Mouse (Mus musculus) lung, postnatal 0 days (tissue): ENCODE measurements around the gene Slc25a25. TPM values are rescaled to one million over a fixed set of nuclear protein-coding genes. Genes with fewer than 3 reads are reported as not detected.
A peak's percentile ranks its signal among the peaks of the same experiment; 100 is the strongest.

ENCODE experiments used
- ATAC-seq: fragments of 200-750 bp; cut with Nextera tagmentation; 2 replicates; pipeline ENCODE4 v1.8.0; 2017; ENCODE audit warnings: moderate library complexity
- DNase-seq: peaks from one replicate; pipeline ENCODE4 v3.0.0-alpha.2; 2016; ENCODE audit warnings: low spot score
- H3K27ac ChIP-seq: fragments of 300-500 bp; sonication (generic); 2 replicates; pipeline ENCODE4 v1.5.1; 2014; ENCODE audit warnings: antibody characterized with exemption, mild to moderate bottlenecking, low read length, mixed read lengths
- H3K27me3 ChIP-seq: fragments of 300-500 bp; sonication (generic); replicated peaks from 2 replicates; pipeline ENCODE4 v1.6.1; 2014; ENCODE audit warnings: low read length, mixed read lengths; ENCODE audit not compliant: insufficient read depth
- H3K36me3 ChIP-seq: fragments of 300-500 bp; sonication (generic); 2 replicates; pipeline ENCODE4 v1.6.1; 2014; ENCODE audit warnings: low read length, mixed read lengths; ENCODE audit not compliant: insufficient read depth
- H3K4me1 ChIP-seq: fragments of 300-500 bp; sonication (generic); 2 replicates; pipeline ENCODE4 v1.6.1; 2014; ENCODE audit warnings: antibody characterized with exemption, low read depth, low read length, mixed read lengths; ENCODE audit not compliant: insufficient read depth
- H3K4me2 ChIP-seq: fragments of 300-500 bp; sonication (generic); replicated peaks from 2 replicates; pipeline ENCODE4 v1.6.1; 2014; ENCODE audit warnings: low read depth, mild to moderate bottlenecking, low read length, moderate library complexity, mixed read lengths
- H3K4me3 ChIP-seq: fragments of 300-500 bp; sonication (generic); 2 replicates; pipeline ENCODE4 v1.5.1; 2014; ENCODE audit warnings: low read depth, low read length
- H3K9ac ChIP-seq: fragments of 300-500 bp; sonication (generic); replicated peaks from 2 replicates; pipeline ENCODE4 v1.6.1; 2014; ENCODE audit warnings: low read depth, mild to moderate bottlenecking
- H3K9me3 ChIP-seq: fragments of 300-500 bp; sonication (generic); 2 replicates; pipeline ENCODE4 v1.6.1; 2016; ENCODE audit warnings: low read length, mixed read lengths
- CTCF ChIP-seq: IDR thresholded peaks from 2 replicates; pipeline ENCODE4 v1.5.1; 2016; ENCODE audit warnings: antibody characterized with exemption, mild to moderate bottlenecking
- EP300 ChIP-seq: IDR thresholded peaks from 2 replicates; pipeline ENCODE4 v1.6.1; 2016; ENCODE audit warnings: antibody characterized with exemption, mild to moderate bottlenecking, control low read depth
- whole genome bisulfite sequencing: fragments of 180-500 bp; shearing (Covaris S2); extraction: QIAGEN DNeasy Blood & Tissue Kit; methylation state at CpG from one replicate; pipeline ENCODE4 v1.1.7; 2014; 5-methylcytosine and 5-hydroxymethylcytosine counted together
- polyA plus RNA-seq: library from polyadenylated mRNA; unstranded; fragments of >200 nt; fragmentation: Nextera tagmentation; extraction: Ambion mirVana; gene quantifications from 2 replicates; pipeline ENCODE4 v1.2.1, GENCODE M21; 2015

Slc25a25 gene
- polyA plus RNA-seq, 1 experiment from 2014 or later, result 16.7 TPM

DNA sequence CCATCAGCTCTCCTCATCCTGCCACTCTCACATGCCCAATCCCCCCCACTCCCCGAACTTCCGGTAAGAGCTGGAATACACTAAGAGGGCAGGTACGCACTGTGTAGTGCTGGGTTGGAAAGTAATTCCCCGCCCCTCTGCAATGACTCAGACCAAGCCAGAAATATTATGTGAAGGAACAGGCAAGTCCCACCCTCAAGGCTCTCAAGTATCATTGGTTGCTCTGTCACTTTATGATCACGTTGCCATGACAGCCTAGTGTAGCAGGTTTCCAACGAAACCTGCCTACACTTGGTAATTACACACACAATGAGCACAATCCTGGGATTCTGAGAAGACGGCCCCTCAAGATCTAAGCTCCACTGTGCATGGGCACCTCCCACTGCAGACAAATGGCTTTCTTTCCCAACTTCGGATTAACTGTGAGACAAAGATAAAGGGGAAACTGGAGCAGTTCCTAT lies 23.0 kb downstream of the Slc25a25 start:
- DNase-seq (peak; percentile 95), ATAC-seq (peak; percentile 69)
- Histone ChIP-seq H3K27ac (peak overlapping the region; percentile 76), H3K9me3 (no peaks in the 10 kb centered on the region), H3K9ac (no peak overlapping the region), H3K36me3 (no peaks in the 10 kb centered on the region), H3K27me3 (no peaks in the 10 kb centered on the region), H3K4me2 (peak overlapping the region; percentile 22), H3K4me3 (no peak overlapping the region), H3K4me1 (peaks cover 39% of the 10 kb centered on the region; the same call in 1 of the 2 replicates)
- TF ChIP-seq EP300 (peak; percentile 59; the same call in 1 of the 2 replicates), CTCF (no peak)
- 32% methylated on average over 8 of the region's 8 CpGs for WGBS

DNA sequence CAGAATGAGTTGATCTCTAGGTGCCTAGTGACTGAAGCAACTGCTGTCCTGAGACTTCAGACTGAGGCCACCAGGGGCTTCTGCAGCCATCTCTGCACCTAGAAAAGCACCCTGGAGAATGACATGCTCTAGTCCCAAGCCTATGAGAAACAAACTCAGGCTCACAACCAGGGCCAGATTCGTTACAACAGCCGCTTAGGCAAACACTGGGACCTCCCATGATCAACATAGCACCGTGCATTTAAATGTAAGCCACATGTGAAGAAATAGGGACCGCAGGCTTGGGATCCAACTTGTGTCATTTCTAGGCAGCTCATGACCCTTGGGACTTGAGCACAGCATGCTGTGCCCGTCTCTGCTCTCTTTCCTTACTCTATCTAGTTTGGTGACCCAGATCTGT lies 23.5 kb downstream of the Slc25a25 start:
- H3K27me3 ChIP-seq, result no peaks in the 10 kb centered on the region
- H3K36me3 ChIP-seq, result no peaks in the 10 kb centered on the region
- no peaks in the 10 kb centered on the region for H3K9me3 ChIP-seq
- TF ChIP-seq CTCF (peak; percentile 14; the same call in 1 of the 2 replicates), EP300 (no peak)
- DNase-seq (no peak), ATAC-seq (no peak)
- no peak overlapping the region for H3K4me2 ChIP-seq
- H3K9ac ChIP-seq, result no peak overlapping the region
- 64% methylated on average over 5 of the region's 5 CpGs for whole genome bisulfite sequencing
- H3K4me3 ChIP-seq, result no peak overlapping the region
- H3K27ac ChIP-seq, result peak overlapping the region; percentile 76
- H3K4me1 ChIP-seq, result peaks cover 44% of the 10 kb centered on the region; the same call in 1 of the 2 replicates

DNA sequence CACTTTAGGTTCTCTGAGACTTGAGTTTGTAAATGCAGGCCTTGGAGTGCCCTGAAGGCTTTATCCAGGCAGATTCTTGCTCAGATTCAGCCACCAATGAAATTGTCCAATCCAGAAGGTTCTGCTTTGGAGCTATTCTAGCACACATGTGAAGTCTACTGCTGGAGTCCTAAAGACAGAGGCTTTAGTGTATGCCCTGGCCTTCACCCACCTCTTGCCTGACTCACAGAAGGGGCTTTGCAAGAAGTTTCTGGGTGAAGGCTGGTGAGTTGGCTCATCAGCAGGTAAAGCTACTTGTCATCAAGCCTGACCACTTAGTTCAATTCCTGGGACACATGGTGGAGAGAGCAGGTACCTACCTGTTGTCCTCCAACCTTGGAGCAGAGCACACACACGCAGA lies 25.1 kb downstream of the Slc25a25 start:
- H3K4me1 ChIP-seq, result peaks cover 55% of the 10 kb centered on the region
- 72% methylated on average over 1 of the region's 1 CpGs for WGBS
- DNase-seq (no peak), ATAC-seq (no peak)
- H3K9ac ChIP-seq, result no peak overlapping the region
- no peaks in the 10 kb centered on the region for H3K36me3 ChIP-seq
- H3K27ac ChIP-seq, result no peak overlapping the region
- H3K27me3 ChIP-seq, result no peaks in the 10 kb centered on the region
- H3K4me3 ChIP-seq, result no peak overlapping the region
- TF ChIP-seq CTCF (no peak), EP300 (no peak)
- no peak overlapping the region for H3K4me2 ChIP-seq
- no peaks in the 10 kb centered on the region for H3K9me3 ChIP-seq

DNA sequence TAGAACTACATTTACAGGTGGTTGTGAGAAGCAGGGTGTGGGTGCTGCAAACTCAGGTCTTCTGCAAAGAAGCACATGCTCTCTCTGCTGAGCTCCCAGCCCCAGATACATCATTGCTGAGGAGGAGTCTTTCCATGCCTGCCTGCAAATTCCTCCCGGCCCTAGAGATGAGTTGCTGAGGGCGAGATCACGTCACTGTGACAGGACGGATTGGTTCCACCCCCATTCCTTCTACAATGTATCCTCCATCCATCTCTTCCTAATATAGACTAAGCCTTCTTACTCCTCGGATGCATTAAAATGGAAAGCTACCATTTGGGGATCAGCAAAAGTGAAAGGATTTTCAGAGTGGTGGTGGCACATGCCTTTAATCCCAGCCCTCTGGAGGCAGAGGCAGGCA lies 25.7 kb downstream of the Slc25a25 start:
- TF ChIP-seq CTCF, result no peak
- TF ChIP-seq EP300, result no peak
- H3K27ac ChIP-seq, result 0 out of 2 replicates have a peak overlapping the region, but pooled peaks have one; percentile 94
- H3K9me3 ChIP-seq, result no peaks in the 10 kb centered on the region
- WGBS, result 53% methylated on average over 5 of the region's 5 CpGs
- H3K4me2 ChIP-seq, result no peak overlapping the region
- DNase-seq (no peak), ATAC-seq (no peak)
- H3K4me1 ChIP-seq, result peaks cover 54% of the 10 kb centered on the region
- H3K4me3 ChIP-seq, result no peak overlapping the region
- H3K36me3 ChIP-seq, result no peaks in the 10 kb centered on the region
- H3K27me3 ChIP-seq, result no peaks in the 10 kb centered on the region
- H3K9ac ChIP-seq, result no peak overlapping the region

DNA sequence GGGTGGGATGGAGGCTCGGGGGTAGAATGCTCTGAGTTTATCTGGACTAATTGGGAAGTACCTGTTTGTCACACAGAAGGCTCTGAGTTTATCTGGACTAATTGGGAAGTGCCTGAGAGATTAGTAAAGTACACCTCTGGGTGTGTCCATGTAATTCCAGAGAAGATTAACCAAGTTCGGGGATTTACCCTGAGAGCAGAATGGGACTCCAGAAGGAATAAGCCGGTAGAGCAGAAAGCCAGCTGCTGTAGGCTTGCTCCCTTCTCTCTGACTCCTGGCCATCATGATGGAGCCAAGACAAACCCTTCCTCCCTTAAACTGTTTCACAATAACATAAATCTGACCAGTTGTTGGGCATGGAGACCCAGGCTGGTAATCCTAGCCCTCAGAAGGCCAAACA lies 26.4 kb downstream of the Slc25a25 start:
- TF ChIP-seq EP300 (no peak; the same call in 1 of the 2 replicates), CTCF (no peak)
- Histone ChIP-seq H3K27me3 (no peaks in the 10 kb centered on the region), H3K9ac (no peak overlapping the region), H3K4me2 (no peak overlapping the region), H3K9me3 (no peaks in the 10 kb centered on the region), H3K36me3 (peaks cover 7% of the 10 kb centered on the region; the same call in 1 of the 2 replicates), H3K4me3 (no peak overlapping the region), H3K4me1 (peaks cover 52% of the 10 kb centered on the region), H3K27ac (peak overlapping the region; percentile 94)
- ATAC-seq, result no peak
- DNase-seq, result peak; percentile 48
- 30% methylated on average over 3 of the region's 3 CpGs for WGBS

- WGBS, result 1% methylated on average over 14 of the region's 14 CpGs
- H3K9me3 ChIP-seq, result no peaks in the 10 kb centered on the region
- peaks cover 44% of the 10 kb centered on the region for H3K4me1 ChIP-seq
- H3K27me3 ChIP-seq, result no peaks in the 10 kb centered on the region
- peak; percentile 82 for ATAC-seq
- peak overlapping the region; percentile 69 for H3K4me2 ChIP-seq
- H3K9ac ChIP-seq, result peak overlapping the region; percentile 37
- TF ChIP-seq EP300 (peak; percentile 98), CTCF (peak; percentile 39)
- peak overlapping the region; percentile 39 for H3K4me3 ChIP-seq
- peak overlapping the region; percentile 94 for H3K27ac ChIP-seq
- peak; percentile 99 for DNase-seq
- peaks cover 11% of the 10 kb centered on the region; the same call in 1 of the 2 replicates for H3K36me3 ChIP-seq
Observed at GRCm38 (mm10) chr2:32423481-32424331, 27.5 kb downstream of the Slc25a25 start.
